Mouse (Mus musculus): ENCODE results near the gene Fbln7.
A peak's percentile ranks its signal among the peaks of the same experiment; 100 is the strongest.

Gene Fbln7

DNA sequence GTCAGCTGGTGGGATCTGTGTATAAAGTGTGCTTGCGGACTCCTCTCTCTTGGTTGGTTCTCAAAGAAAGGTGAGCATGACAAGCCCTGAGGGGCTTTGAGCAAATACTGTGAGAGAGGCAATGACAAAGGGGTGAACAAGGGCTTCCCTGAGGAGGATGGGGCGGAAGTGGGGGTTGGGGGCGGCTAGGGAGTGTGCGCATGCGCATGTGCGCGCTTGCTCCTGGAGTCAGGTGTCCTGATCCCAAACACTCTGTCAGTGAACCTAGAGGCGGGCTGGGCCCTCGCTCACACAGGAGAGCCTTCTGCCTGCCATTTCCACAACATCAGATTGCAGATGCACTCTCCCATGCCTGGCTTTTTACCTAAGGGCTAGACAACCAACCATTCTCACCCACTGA is 9.5 kb downstream of the Fbln7 start:
- no peak for DNase-seq (ENCODE audit: low read depth, low spot score)

GRCm38 (mm10) chr2:128875526-128875925 is 12.7 kb downstream of the Fbln7 start:
- no peak for DNase-seq (ENCODE audit: low read depth, low spot score)

DNA sequence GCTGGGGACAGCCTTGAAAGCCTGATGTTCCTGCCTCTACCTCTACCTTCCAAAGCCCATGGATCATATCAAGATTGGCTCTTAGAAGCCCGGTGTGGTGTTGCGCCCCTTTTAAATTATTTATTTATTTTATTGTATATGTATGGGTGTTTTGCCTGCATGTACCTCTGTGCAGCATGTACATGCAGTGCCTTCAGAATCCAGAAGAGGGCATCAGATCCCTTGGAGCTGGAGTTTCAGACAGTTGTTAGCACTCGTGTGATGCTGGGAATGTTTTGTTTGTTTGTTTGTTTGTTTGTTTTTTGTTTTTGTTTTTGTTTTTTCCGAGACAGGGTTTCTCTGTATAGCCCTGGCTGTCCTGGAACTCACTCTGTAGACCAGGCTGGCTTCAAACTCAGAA is 18.5 kb downstream of the Fbln7 start:
- DNase-seq (ENCODE audit: low read depth, low spot score): no peak

DNA sequence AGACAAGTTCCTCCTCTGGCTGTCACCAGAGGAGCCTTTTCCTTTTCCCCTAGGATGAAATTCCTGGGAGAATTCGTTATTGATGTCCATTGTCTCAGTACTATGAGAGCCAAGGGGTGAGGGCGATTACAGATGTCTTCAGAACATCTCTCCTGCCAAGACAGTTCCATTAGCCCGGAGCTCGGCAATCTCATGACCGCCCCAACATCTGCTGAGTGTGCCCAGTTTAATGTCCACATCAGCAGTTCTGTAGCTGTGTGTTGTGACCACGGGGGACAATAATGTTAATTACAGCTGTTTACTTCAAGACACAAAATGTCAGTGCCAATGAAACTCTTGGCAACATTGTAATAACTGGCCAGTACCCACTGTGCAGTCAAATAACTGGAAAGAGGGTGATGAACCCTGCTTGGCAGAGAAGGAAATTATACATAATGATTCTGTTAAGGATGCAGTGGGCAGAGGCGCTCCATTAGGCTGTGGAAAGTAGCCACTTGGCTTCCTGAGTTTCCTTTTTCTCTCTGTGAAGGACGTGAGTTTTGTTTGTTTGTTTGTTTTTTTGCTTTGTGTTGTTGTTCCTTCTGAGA is 22.5 kb downstream of the Fbln7 start:
- DNase-seq (ENCODE audit: low read depth, low spot score): no peak

DNA sequence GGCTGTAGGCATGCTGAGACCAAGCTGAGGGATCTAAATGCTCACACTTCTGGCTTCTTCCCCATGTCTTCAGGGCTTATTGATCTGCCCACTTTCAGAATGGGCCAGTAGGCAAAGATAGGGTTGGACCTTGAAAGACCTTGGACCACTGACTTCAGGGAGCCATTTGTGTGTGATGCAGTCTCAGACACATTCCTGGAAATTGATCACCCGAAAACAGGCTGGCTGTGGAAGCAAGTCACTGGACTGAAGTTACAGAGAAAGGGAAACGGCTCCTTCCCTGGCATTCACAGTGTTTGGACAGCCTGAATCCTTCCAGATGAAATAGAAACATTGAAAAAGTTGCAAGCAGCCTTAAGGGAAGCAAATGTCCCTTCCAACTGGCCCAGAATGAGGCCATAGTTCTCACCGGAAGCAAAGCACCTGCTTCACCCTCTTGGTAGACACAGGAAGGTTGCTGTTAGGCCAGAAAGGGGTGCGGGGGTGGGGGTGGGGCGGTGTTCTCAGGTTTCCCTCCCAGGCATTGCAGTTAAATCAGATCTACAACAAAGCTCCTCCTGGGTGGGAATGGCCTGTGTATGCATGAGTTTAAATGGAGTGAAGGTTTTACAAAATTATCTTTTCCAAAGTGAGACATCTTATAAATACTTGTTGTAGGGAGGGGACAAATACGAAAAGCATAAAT is 25.2 kb downstream of the Fbln7 start:
- no peak for DNase-seq (ENCODE audit: low read depth, low spot score)

DNA sequence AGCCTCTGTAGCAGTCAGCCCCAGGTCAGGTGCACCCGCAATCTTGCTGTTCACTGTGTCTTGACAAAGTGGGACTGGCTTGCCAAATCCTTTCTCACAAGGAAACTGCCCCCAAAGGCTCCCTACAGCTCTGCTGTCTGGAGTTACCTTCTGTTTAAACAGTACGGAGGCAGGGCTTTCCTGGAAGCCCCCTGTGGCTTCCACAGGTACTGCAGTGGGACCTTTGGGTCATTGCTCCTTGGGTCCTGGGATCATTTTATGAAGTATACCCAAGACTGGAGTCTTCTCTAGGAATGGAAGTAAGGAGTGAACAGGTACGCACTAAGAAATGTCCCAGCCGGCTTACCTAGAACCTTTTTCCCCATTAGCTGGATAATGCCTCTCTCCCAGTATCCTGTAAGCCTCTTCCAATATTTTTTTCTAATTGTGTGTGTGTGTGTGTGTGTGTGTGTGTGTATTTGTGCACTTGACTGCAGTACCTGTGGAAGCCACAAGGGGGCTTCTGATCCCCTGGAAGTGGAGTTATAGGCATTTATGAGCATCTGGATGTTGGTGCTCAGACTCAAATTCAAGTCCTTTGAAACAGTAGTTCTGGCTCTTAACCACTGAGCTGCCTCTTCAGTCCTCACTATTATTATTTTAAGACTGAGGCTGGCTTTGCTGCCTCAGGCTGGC is 28.0 kb downstream of the Fbln7 start:
- DNase-seq (ENCODE audit: low read depth, low spot score): no peak

- DNase-seq (ENCODE audit: low read depth, low spot score): peak; percentile 54
These were observed 29.5 kb downstream of the Fbln7 start for GRCm38 (mm10) chr2:128892180-128892721.

GRCm38 (mm10) chr2:128902843-128903242 is 40.1 kb downstream of the Fbln7 start:
- no peak for DNase-seq (ENCODE audit: low read depth, low spot score)

- DNase-seq (ENCODE audit: low read depth, low spot score): no peak
These were observed 40.9 kb downstream of the Fbln7 start for GRCm38 (mm10) chr2:128903661-128904060.

DNA sequence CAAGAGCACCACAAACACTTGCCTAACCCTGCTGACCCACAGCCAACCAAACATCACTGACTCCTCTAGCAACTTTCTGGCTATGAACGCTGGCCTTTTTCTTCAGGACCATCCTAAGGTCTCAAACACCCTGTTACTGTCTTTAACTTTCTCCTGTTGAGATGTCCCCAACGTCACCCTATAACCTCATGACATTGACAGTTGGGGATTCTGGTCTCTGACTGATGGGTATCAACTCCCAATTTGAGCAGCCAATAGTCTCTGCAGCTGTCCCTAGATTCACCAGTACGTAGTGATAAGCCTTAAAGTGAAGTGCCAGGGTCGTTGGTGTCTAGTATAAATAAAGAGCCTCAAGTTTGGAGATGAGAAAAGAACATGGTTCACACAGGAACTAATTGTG is 52.2 kb downstream of the Fbln7 start:
- no peak for DNase-seq (ENCODE audit: low read depth, low spot score)

- DNase-seq (ENCODE audit: low read depth, low spot score): no peak
These were observed 53.7 kb downstream of the Fbln7 start for GRCm38 (mm10) chr2:128916528-128916927.

GRCm38 (mm10) chr2:128924799-128925198 is 62.0 kb downstream of the Fbln7 start:
- no peak for DNase-seq (ENCODE audit: low read depth, low spot score)

DNA sequence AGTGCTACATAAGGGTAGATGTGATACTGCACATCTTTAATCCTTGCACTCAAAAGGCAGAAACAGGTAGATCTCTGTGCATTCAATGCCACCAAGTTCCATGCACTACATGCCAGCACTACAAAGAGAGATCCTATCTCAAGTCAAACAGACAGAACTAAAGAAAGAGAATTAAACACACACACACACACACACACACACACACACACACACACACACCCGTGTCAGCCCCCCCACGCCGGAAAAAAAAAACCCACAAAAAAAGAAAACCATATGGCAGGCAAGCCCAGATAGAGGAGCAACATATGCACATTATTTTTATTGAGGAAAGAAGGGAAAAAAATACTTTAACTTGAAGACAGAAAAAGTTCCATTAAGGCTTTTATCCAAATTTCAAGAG is 65.7 kb downstream of the Fbln7 start:
- DNase-seq (ENCODE audit: low read depth, low spot score): no peak

GRCm38 (mm10) chr2:128930704-128931103 is 67.9 kb downstream of the Fbln7 start:
- DNase-seq (ENCODE audit: low read depth, low spot score): no peak

DNA sequence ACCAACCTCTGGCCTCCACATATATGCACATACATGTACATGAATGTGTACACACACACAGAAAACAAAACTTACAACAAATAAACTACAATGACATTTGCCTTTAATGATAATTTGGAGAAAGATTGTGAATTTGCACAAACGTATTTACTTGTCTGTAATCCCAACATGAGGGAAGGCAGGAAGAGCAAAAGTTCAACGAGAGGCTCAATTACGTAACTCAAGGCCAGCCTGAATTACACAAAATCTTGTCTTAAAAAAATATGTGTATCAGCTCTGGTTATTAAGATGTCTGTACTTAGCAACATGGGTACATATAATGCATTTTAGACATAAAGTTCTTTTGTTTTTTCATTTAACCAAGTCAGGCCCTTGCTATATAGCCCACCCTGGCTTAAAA is 73.5 kb downstream of the Fbln7 start:
- no peak for DNase-seq (ENCODE audit: low read depth, low spot score)

- peak; percentile 98 for DNase-seq (ENCODE audit: low read depth, low spot score)
These were observed 81.1 kb downstream of the Fbln7 start, which contains the start of gene Zc3h8 for GRCm38 (mm10) chr2:128943538-128944528. Gene Zc3h8, minus strand, starts transcription at chr2:128944077.

All from mesoderm, embryonic 11.5 days (tissue).